Mouse (Mus musculus): ENCODE measurements around the gene Ccr6.

DNA sequence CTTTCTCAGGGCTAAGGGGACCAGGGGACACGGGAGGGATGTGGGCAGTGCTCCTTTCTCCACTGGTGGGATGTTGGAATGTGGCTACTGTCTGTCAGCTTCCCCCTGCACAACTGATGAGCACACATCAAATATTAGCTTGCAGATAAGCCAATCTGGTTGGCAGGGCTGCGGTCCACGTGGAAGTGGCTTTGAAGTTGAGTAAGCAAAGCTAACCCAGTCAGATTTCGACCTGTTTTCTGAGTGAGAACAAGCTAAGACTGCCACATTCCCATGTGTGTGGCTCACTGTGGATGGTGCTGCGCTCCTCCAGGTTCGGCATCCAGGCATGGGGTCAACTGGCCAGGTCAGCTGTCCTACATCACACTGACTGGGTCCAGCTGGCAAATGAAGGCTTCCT lies 37.1 kb downstream of the Ccr6 start:
- no peak for TF ChIP-seq HCFC1 (IDR thresholded peaks at IDR 0.05; ENCODE audit: borderline replicate concordance, insufficient read depth, low read length)
- TF ChIP-seq MAFK (IDR thresholded peaks at IDR 0.05; ENCODE audit: insufficient read depth, low read depth, low read length), result no peak
